Mouse (Mus musculus) heart, postnatal 10 days (tissue): Measurements from ENCODE around the gene Itgb3bp. TPM values are rescaled to one million over a fixed set of nuclear protein-coding genes. Genes with fewer than 3 reads are reported as not detected.

Experiments used
- DNase-seq, 2 experiments: peaks; one replicate each; pipeline ENCODE4 v3.0.0; 2021
- intact Hi-C: fragments of 180-260 bp; cut with DNase I; formaldehyde crosslinking; loops from one replicate; pipeline ENCODE4 v1.15.1; 2025
- total RNA-seq, 2 experiments: library from RNA; stranded (reverse); gene quantifications; 2 replicates each; pipeline ENCODE4 v1.2.3; 2021

The Itgb3bp gene
- total RNA-seq, 2 experiments from 2014 or later, result 7.6 to 8.8 TPM

DNA sequence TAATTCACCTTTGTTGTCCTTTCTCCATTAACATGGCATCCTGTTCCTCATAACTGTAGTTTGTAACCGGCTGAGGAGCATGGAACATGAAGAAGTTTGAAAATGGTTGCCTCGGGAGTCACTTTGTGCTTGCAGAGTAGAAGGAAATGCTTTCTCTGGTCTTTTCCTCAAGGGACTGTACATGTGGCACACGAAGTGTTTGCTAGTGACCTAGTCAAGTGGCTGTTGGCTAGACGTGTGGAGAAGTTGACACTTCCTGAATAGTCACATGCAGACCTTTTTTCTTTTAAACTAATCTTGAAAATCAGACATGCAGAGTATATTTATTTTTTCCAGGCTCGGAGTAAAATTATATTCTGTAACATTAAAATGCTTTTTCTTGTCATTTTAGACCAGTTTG, 177.2 kb downstream of the Itgb3bp start:
- no peak for DNase-seq
- intact Hi-C loops, result no loop called here

DNA sequence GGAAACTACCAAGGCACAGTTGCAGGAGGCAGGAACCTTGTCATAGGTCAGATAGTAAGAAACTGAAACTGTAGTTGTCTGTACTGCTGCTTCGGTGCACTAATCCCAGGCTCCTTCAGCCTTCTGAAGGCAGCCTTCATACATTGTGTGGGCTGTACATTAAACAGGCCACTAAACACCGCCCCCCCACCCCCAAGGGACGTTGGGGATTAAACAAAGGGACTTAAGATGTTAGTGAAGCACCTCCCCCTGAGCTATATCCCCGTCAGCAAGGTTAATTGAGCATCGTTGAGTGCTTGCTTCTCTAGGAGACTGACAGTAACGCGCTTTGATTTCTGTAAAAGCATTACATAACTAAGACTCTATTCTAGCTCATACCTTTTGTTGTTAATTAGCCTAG, 189.8 kb downstream of the Itgb3bp start:
- intact Hi-C loops, result no loop called here
- no peak for DNase-seq

GRCm38 (mm10) chr4:99725914-99726451, 203.6 kb downstream of the Itgb3bp start:
- DNase-seq, result no peak
- intact Hi-C loops, result no loop called here

GRCm38 (mm10) chr4:99724331-99724730, 205.3 kb downstream of the Itgb3bp start:
- DNase-seq, result peak; percentile 20 to 26
- intact Hi-C loops, result no loop called here

- intact Hi-C loops, result no loop called here
- DNase-seq, result no peak
Observed at GRCm38 (mm10) chr4:99717905-99718304, 211.7 kb downstream of the Itgb3bp start.

- intact Hi-C loops, result loop anchor here (2.0 kb wide), 1 partner anchor 55 kb away; no protein-coding TSS in a partner anchor
- DNase-seq, result no peak
Observed at GRCm38 (mm10) chr4:99715783-99716416, 213.7 kb downstream of the Itgb3bp start.

Other genes starting within 250 kb of the Itgb3bp start
- gene Alg6, start 214.1 kb downstream of the Itgb3bp start, total RNA-seq, result 1 to 10 TPM; 7.9 to 8.0 TPM
- 1 to 10 TPM; 2.7 to 2.8 TPM for gene Efcab7, start 100.6 kb downstream of the Itgb3bp start, total RNA-seq
- 100 to 1,000 TPM; 222 to 228 TPM for gene Pgm1, start 399 bp downstream of the Itgb3bp start, total RNA-seq
- 10 to 100 TPM; 23.5 to 24.0 TPM for gene Ror1, start 166.0 kb upstream of the Itgb3bp start, total RNA-seq